Mouse (Mus musculus) cerebellum, postnatal 4 days (tissue): Measurements from ENCODE around the gene Top1.

ENCODE experiments used
- DNase-seq, 2 experiments: peaks; one replicate each; pipeline ENCODE4 v3.0.0; 2022; ENCODE audit warnings: low spot score in 2 of 2, mixed read lengths in 1 of 2

The Top1 gene

DNA sequence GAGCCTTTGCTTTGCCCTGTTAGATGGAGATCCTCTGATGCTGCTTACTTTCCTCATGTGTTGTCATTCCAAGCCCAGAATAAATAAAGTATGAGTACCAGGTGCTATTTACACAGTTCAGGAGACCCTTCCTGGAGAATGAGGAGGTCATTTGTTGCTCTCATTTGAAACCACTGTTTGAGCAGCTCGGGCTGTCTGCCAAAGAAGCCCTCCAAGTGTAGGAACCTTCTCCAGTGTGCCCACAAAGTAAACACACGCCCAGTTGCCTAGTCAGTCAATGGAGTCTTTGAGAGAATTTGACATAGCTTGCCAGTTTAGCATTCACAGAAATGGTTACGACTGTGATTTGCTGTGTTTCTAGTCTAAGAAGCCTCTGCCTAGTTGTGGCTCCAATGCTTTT, 73.1 kb downstream of the Top1 start:
- DNase-seq, result no peak

DNA sequence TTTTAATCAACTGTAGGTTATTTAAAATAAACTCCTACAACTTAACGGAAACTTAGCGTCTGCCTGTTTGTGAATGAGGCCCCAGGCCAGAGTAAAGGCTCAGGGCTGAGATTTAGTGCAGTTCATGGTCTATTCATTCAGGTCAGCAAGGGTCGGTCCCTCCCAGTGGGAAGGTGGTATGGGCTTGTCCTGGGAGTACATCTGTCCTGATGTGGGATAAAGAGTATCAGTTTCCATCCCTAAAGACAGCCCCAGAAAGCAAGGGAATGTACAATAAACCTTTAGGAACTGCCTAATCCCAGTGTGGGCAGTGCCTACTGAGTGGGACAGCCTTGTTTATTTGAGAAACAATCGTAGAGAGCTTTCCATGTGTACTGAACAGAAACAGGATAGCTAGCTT, 77.0 kb downstream of the Top1 start:
- DNase-seq, result no peak

DNA sequence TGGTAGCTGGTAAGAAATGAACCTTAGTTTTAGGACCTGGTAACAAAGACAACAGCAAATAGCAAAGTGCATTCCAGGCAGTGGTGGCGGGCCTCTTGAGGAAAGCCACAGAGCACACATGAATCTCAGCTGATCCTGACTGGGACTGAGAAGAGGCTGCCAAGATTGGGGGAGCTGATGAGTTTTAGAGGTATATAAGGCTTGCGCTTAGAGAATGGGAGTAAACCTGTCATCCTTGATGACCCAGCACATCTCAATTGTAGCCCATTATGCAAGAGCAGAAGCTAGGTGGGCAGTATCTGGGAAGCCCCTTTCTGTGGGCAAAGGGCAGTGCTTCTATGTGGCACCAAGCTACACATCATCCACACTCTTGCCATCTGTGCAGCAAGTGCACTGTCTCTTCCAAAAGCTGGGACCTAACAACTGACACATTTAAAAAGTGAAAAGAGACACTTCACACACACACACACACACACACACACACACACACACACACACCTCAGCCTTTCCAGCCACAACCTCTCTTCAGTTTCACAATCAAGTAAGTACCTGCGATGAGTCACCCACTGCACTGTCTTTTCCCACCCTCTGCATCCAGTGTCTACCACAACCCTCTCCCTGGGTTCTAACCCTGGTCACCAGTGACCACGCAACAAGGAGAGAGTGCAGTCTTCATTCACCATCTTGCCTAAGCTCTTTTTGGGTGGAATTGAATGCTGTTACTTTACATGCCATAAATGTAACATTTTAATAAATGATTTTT, 78.1 kb downstream of the Top1 start:
- DNase-seq, result no peak

DNA sequence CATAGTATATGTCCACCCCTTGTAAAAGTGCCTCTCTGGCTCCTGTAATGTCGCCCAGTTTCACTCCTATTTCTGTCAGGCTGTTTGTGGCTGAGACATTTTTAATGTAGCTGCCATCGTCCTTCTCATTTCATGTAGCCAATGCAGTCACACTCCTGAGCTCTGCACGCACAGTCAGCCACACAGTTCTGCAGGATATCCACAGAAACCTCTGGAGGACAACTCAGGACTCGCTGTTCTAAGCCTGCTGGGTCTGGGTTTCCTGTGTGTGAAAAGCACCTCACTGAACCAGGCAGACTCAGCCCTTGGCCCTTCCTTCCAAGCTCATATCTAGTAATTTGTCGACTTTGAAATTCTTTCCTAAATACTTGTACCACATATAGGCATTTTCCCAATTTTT, 78.8 kb downstream of the Top1 start:
- no peak for DNase-seq

DNA sequence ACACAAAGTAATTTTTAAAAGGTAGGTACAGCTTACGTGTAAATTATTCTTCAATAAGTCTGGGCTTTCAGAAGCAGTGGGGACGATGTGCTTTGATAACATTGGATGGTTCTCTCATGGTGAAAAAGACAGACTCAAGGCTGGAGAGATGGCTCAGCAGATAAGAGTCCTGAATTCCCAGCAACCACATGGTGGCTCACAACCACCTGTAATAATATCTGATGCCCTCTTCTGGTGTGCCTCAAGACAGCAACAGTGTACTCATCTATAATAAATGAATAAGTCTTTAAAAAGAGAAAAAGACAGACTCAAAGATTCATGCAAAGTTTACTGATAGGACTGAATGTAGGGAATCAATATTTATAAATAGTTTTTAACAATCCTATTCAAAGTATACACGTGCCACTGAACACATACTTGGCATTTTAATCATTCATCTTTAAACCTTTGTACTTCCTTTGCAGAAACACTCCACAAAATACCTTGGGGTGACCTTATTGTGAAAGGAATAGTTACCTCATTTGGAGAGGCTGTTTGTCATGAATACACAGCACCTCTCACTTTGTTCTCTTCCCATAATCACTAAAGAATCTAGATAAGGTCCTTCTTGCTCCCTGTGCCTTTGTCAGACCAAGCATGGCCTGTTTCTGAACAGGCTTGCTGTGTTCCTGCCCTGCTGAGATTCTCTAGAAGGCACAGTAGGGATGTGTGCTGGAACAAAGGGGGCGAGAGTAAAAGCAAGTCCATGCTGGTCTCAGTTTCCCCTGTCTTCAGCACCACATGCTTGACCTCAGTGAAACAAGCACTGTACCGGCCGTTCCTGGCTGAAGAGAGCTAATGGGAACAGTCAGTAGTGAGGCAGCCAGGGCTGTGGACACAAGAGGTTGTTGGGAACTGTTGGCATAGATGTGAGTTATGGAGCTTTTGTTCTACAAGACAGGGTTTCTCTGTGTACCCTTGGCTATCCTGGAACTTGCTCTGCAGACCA, 80.5 kb downstream of the Top1 start:
- no peak for DNase-seq

DNA sequence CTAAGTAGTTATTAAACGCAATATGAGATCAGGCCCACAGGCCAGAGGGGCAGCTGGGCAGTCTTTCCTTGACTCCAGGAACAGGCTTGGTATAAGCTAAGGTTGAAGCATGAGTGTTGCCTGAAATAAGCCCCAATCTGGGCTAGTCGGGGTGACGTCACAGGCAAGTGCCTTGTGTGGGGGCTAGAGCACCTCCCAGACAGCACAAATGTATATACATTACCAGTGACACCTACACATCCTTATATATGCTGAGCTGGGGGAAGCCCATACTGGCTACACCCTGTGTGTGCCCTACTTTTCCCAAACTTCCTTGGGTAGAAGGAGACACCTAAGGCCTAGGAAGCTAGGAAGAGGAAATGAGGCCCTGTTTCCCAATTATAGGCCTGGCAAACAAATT, 83.3 kb downstream of the Top1 start:
- DNase-seq, result no peak

DNA sequence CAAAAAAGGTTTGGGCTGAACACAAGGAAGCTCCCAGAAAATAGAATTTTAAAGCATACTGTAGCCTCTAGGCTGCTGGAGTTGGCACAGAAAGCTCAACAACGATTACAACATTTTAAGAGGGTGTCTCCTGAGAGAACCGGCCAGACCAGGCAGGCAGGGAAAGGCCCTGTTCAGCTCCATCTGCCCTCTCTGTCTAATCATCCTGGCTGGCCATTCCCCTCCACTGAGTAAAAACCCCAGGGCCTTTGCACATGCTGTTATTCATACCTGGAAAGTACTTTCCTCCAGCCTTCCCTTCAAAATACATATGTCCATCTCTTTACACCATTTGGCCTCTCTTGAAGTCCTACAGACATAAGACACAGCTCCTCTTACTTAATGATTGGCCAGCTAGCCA, 83.7 kb downstream of the Top1 start:
- DNase-seq, result no peak

DNA sequence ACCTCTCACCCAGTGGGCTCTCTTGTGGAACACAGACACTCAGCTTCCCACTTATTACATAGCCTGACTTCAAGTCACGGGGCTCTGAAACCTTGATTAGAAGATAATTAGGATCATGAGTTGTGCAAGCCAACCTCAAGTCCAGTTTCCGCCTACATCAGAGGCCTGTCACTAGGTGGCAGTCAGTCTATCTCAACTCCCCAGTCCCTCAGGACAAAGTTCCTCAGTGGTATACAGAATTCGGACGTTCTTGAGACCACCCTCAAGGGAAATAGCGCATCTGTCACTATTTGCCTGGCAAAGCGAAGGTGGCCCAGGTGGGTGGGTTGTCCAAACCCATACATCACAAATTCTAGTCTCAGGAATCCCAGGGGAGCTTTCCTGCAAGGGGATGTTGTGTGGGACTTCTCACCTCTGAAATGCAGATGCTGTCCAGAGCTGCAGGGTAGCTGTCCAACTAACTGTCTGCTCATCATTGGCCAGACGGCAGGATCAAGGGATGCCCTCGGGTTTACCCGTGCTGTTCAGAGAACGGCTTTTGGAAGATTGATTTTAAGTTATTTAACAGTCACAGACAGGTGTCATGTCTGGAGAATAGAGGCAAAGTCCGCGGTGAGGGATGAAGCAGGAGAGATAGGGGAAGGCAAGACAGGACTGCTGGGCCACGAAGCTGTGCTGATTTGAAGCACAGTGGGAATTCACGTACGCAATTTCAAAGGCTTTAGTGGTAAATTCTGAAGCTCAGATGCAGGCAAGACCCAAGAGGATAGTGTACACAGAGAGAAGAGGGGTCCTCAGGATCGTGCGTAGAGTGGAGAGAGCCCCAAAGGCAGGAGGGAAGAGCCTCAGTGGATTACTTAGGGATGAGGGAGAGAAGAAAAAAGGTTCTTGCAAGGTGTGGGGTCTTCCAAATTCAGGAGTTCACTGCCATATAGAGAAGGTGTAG, 84.4 kb downstream of the Top1 start:
- DNase-seq, result no peak

DNA sequence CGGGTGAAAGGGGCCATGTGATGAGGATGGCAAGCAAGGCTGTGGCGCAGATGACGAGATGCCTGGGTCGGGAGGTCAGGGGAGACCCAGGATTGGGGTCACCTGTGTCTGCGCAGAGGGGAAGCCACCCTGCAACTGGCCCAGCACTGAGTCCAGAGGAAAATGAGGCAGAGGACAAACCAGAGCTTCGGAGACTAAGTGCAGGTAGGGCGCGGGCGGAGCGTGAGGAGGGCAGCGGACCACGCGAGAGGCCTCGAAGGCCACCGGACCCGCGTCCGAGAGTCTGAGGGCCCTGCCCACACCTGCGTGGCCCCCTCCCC, 85.1 kb downstream of the Top1 start:
- no peak for DNase-seq

DNA sequence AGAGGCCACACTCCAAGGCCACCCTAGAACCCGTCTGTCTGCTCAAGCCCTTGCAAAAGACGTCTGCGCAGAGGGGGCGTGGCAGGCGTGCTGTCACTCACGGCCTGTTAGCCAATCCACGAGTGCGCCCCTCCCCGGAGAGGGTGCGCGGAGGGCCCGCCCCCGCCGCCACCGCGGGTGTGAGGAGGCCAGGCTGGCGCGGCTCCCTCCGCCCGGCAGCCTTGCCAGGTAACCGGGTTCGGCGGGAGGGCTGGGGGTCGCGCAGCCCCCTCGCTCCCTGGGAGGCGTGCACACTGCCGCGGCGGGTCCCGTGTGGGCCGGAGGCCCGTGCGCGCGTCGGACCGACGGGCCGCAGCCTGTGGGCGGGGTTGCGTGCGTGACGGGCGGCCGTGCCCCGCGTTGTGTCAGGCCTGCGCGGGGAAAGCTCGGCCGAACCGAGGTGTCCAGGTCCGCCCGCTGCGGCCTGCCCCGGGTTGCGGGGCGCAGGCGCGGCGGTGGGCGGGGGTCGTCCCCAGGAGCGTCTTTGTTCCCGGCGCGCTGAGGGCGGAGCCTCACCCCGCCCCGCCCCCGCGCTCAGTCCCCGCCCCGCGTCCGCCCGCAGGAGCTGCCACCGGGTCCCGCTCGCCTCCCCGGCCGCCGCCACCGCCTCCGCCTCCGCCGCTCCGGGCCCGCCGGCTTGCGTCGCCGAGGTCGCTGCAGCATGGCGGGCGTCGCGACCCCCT, 85.6 kb downstream of the Top1 start, which contains the start of gene Plcg1:
Gene Plcg1 (plus strand): TSS at position 184 of the 722 bp plus-strand sequence.
- DNase-seq, result peak; percentile 86 to 94

DNA sequence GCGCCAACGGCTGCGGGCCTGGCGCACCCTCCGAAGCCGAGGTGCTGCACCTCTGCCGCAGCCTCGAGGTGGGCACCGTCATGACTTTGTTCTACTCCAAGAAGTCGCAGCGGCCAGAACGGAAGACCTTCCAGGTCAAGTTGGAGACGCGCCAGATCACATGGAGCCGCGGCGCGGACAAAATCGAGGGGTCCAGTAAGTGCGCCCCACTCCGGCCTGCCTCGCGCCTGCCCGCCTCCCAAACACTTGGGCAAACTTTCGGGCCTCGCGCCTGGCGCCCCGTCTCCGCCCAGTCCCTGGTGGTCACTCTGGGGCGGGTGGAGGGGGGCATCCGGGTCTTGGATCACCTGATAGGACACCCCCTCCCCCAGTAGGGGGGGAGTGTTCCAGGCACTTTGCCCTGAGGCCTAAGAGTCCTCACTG, 86.2 kb downstream of the Top1 start:
- DNase-seq, result peak; percentile 57 to 70

DNA sequence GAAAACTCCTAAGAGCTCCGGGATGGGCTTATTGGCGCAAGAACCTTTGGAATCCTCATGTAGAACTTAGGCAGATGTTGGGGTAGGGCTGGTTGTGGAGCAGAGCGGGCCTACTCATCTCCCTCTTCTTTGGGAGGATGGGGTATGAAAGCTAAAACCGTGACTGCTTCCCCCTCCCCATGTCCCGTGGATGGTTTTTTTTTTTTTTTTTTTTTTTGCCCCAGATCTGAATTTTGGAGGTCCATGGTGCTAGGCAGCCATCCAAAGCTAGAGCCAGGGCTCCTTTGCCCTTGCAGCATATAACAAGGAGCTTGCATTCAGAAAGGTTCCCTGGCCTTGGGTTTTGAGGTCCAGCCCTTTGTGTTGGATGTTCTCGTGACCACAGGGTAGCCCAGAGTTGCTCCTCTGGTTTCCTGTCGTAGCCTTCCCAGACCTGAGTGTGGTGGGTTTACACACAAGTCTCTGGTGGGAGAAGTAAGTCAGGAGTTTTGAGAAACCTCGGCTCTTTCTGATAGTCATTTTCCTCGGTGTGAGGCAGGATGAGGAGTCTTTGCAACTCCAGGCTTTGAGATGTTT, 86.8 kb downstream of the Top1 start:
- DNase-seq, result no peak

DNA sequence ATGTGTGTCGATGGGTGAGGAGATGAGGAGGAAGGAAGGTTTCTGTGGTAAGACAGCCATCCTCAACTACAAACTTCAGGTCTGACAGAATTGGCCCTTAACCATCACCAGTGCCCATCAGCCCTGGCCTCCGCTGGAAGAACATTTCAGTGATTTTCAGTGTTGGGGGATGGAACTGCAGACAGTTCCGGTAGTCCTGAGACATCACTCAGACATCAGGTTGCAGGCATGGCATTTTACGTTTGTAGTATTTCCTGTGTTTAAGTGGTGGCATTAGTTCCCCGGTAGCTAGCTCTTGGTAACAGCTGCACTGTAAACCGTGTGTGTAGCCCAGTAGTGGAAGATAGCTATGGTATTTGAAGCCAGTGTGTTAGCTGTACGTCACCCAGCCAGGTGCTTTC, 87.4 kb downstream of the Top1 start:
- no peak for DNase-seq

DNA sequence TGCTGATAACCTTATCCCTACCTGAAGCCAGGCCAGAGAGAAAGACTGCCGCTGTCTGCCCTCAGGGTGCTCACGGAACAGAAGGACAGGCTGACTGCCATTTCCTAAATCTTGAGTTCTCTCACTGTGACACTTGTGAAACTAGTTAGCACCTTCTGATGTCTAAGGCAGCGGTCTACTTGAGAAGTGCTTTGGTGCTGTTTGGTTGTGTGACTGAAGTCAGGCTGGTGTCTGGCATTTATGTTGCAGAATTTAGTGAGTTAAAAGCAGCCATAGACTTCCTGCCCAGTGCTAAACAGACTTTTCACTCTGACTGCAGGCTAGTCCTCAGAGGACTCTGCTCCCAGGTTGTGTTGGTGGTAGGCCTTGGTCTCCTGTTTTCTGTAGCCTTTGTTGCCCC, 88.6 kb downstream of the Top1 start:
- DNase-seq, result no peak

DNA sequence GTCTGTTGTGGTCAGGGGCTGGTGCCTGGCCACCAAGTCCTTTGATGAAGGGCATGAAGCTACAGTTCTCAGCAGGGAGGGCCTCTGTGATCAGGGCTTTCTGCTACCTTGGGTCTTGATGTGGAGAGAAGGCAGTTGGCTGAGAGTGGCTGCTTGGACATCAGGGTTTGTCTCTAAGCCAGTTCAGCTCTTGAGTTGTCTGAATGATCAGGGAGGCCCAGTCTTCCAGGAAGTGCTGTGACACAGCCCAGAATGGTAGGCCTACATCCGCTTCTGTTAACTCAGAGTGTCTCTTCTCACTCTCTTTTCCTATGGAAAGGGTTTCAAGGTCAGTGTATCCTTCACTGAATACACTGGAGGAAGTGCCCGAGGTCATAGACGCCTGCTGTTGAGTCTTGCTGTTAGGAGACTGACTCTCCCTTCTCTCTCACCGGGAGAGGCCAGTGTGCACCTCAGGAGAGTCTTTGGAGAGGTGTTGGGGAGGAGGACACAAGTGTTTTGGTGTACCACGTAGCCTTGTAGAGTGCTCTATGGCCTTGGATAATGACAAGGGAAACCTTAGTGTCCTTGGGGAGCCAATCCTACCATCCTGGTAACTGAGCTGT, 90.1 kb downstream of the Top1 start:
- no peak for DNase-seq

DNA sequence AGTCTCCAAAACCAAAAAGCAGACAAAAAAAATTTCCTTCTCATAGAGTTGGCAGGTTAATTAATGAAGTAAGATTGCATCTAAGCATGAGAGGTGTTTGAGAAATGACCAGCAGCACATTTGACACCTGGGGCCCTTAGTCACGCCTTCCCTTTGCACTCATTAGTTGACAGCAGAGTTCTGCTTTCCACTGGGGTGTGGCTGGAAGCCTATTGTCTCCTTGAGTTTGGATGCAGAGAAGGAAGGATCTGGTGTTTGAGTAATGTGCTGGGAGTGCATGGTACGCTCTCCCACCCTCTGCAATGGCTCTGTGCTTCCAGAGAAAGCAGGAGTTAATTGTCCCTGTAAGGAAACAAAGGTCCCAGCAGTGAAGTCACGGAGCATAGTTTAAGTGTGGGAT, 90.8 kb downstream of the Top1 start:
- DNase-seq, result no peak

DNA sequence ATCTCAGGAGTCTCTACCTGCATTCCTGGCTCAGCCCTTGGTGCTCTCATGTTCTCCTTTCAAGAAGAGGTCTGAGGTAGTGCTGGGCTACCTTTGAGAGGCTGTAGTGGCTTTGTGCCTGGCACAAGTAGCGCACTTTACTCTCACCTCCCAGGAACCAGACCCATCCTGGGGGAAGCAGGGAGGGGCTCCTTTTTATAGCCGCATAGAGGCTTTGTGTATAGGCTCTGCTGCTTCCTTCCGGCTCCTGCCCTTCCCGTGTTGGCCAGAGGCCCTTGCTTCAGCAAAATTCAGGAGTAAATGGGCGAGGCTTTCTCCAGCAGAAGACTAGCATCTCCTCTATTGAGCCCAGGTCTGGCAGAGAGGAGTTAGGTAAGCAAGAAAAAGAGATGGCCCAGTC, 92.7 kb downstream of the Top1 start:
- no peak for DNase-seq

DNA sequence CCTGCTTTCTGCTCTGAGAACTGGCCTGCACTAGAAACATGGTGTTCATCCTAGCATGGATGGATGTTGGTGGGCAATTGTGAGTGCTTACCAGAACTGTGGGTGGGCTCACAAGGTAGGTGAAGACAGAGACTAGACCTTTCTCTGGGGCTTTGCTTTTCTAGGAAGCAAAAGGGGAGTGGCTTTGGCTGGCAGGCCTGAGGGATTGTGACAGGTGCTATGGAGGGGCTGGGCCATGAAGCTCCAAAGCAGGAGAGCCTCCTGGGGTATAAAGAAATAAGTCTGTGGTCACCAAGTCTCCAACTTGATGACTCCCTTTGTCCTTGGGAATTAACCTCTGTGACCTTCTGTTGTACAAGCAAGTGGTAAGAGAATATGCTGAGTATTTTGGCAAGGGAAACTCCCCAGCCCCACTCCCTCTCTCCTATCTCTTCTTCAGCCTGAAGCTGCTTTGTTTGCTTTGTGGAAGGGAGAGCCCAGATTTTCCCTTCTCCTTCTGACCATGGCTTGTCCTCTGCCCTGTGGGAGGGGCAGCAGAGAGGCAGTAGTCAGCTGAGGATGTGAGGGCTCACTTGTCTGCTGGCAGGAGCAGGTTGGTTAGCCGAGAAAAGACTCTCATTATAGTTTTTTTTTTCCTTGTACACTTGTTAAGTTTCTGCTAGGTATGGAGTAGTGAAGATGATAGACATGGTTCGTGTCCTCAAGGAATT, 94.1 kb downstream of the Top1 start:
- no peak for DNase-seq

DNA sequence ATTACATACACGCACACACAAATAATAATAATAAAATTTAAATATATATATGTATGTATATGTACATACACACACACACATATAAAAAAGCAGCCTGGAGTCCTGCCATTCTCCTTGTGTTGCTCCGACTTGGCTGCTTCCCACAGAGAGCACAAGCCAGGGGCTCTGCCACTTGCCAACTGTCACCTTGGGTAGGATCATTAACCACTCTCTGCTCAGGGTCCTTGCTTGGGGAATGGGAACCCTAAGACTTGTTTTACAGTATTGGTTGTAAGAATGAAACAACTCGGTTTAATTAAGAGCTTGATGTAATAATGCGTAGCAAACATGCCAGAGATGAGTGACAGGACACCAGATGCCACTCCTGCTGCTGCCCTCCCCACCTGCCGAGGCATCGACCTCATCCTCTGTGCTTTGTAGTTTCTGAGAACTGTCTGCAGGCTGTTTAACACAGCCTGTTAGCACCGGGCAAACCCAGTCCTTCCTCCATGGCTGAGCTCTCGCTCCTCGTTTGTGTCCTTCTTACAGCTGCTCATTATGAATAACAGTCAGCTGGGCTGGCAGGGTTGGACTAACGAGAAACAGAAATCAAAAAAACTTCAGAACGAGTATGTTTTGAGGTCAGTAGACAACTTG, 95.0 kb downstream of the Top1 start:
- DNase-seq, result no peak
